Mouse (Mus musculus) C2C12 (cell line): ENCODE measurements at regions not wholly inside any gene's neighbourhood (a gene's known extent, or its start where the extent isn't known, plus 50 kb on each side); places are given as distances from the start of the nearest gene placed in this dataset.

Source experiments
- CTCF ChIP-seq: IDR thresholded peaks from one replicate; pipeline ENCODE4 v1.5.1; 2011; ENCODE audit not compliant: control insufficient read depth, insufficient read depth, insufficient read length
- MYOG ChIP-seq: IDR thresholded peaks from one replicate; pipeline ENCODE4 v1.6.1; 2011; ENCODE audit not compliant: control insufficient read depth, insufficient read length; ENCODE audit errors: extremely low read depth
- USF1 ChIP-seq: IDR thresholded peaks from one replicate; pipeline ENCODE4 v1.6.1; 2011; ENCODE audit warnings: low read depth, mild to moderate bottlenecking, control low read depth, moderate library complexity

- TF ChIP-seq CTCF (no peak), USF1 (no peak), MYOG (no peak)
These were observed 198.2 kb downstream of the Cxcl12 start for GRCm38 (mm10) chr6:117366563-117366962.
